Mouse (Mus musculus): ENCODE measurements around the gene Pced1b. TPM values are rescaled to one million over a fixed set of nuclear protein-coding genes. Genes with fewer than 3 reads are reported as not detected.
A peak's percentile ranks its signal among the peaks of the same experiment; 100 is the strongest.

Gene Pced1b
- total and polyA plus RNA-seq, 3 experiments = 6.6 to 36.5 TPM; not detected in 1

DNA sequence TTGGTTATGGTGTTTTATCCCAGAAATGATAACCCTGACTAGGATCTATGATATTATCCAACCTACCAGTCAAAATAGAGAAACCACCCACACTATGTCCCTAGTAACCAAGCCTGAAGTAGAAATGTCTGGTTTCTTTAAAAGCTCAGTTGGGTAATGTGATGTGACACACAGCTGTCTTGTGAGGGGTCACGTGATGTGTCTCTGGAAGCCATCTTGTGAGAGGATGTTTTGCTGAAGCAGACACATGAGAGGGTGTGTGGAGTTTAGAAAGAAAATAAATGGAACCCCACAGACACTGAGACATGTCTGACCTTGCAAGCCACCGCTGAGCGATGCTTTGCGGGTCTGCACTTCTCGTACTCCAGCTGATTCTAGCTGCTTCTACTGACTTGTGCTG lies 30.1 kb upstream of the Pced1b start:
- no peak overlapping the region for H3K27ac ChIP-seq (ENCODE audit: control insufficient read depth, low read depth, low read length)
- H3K4me1 ChIP-seq (ENCODE audit: control insufficient read depth in 1 of 2, insufficient read depth in 2 of 2, low read length in 2 of 2) = no peaks in the 10 kb centered on the region
- DNase-seq (ENCODE audit: low read depth, low spot score) = no peak
- peaks cover 0 to 5% of the 10 kb centered on the region in 2 experiments; a peak in 3 of 4 replicates for H3K27me3 ChIP-seq (ENCODE audit: control insufficient read depth in 1 of 2, insufficient read depth in 2 of 2, low read length in 2 of 2)
- no peaks in the 10 kb centered on the region for H3K79me2 ChIP-seq (ENCODE audit: control insufficient read depth, insufficient read depth, low read length, poor library complexity)
- no peaks in the 10 kb centered on the region for H3K36me3 ChIP-seq (ENCODE audit: control insufficient read depth in 1 of 2, insufficient read depth in 2 of 2, low read length in 2 of 2)
- no peak overlapping the region for H3K4me3 ChIP-seq (ENCODE audit: control insufficient read depth in 1 of 2, insufficient read depth in 1 of 2, low read depth in 2 of 2, low read length in 2 of 2)
- peak; percentile 52; the same call in 1 of the 2 replicates for TF ChIP-seq USF1 (IDR thresholded peaks at IDR 0.05; ENCODE audit: low read depth, low read length)
- no peak for TF ChIP-seq E2F4 (IDR thresholded peaks at IDR 0.05; ENCODE audit: borderline replicate concordance, low read depth, low read length)
- TF ChIP-seq RCOR1 (IDR thresholded peaks at IDR 0.05; ENCODE audit: low read depth, low read length) = no peak
- H3K9me3 ChIP-seq (replicated peaks; ENCODE audit: insufficient read depth, low read length) = no peaks in the 10 kb centered on the region
- H3K9ac ChIP-seq (ENCODE audit: control insufficient read depth, low read depth, low read length, poor library complexity, severe bottlenecking) = no peak overlapping the region

DNA sequence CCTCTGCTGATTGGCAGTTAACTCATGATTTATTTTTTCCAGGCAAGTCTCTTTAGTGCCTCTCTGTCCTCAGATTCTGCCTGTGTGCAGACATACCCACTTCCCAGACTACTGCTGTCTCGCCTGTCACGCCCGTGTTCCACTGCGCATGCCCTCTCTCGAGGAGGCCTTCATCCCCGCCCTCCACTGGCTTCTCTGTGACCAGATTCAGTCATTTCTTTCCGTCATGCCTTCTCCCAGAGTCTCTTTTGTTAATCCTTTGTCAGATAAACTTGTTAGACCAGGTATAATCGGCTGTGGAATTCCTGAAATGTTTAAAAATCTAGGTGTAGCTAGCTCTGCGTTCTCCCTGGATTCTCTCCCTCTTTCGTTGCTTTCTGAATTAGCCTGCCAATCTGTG lies 23.5 kb upstream of the Pced1b start:
- H3K4me1 ChIP-seq (ENCODE audit: control insufficient read depth in 1 of 2, insufficient read depth in 2 of 2, low read length in 2 of 2) = no peaks in the 10 kb centered on the region
- no peak overlapping the region for H3K9ac ChIP-seq (ENCODE audit: control insufficient read depth, low read depth, low read length, poor library complexity, severe bottlenecking)
- H3K27me3 ChIP-seq (ENCODE audit: control insufficient read depth in 1 of 2, insufficient read depth in 2 of 2, low read length in 2 of 2) = no peaks in the 10 kb centered on the region; a peak in 2 of 4 replicates
- no peaks in the 10 kb centered on the region for H3K79me2 ChIP-seq (ENCODE audit: control insufficient read depth, insufficient read depth, low read length, poor library complexity)
- DNase-seq (ENCODE audit: low read depth, low spot score) = no peak
- TF ChIP-seq TAL1 (IDR thresholded peaks at IDR 0.05; ENCODE audit: low read length) (no peak), HCFC1 (IDR thresholded peaks at IDR 0.05; ENCODE audit: low read depth, low read length) (no peak), CHD2 (IDR thresholded peaks at IDR 0.05; ENCODE audit: low read length) (no peak), ELF1 (IDR thresholded peaks at IDR 0.05; ENCODE audit: low read depth, low read length) (no peak), POLR2A (IDR thresholded peaks at IDR 0.05; ENCODE audit: control insufficient read depth in 1 of 2, insufficient read depth in 1 of 2, low read depth in 1 of 2, low read length in 2 of 2, poor library complexity in 1 of 2) (no peak), SMC3 (IDR thresholded peaks at IDR 0.05; ENCODE audit: low read depth, low read length) (no peak), USF2 (IDR thresholded peaks at IDR 0.05; ENCODE audit: borderline replicate concordance in 1 of 2, insufficient read depth in 1 of 2, low read depth in 1 of 2, low read length in 2 of 2) (no peak), MAZ (IDR thresholded peaks at IDR 0.05; ENCODE audit: low read depth, low read length) (no peak), UBTF (IDR thresholded peaks at IDR 0.05; ENCODE audit: borderline replicate concordance, insufficient read depth, low read depth, low read length) (no peak), GABPA (IDR thresholded peaks at IDR 0.05; ENCODE audit: low read depth, low read length) (no peak), TCF12 (IDR thresholded peaks at IDR 0.05; ENCODE audit: low read depth, low read length) (no peak), ZNF384 (IDR thresholded peaks at IDR 0.05; ENCODE audit: low read depth, low read length) (no peak), ZMIZ1 (IDR thresholded peaks at IDR 0.05; ENCODE audit: low read depth, low read length) (no peak), E2F4 (IDR thresholded peaks at IDR 0.05; ENCODE audit: borderline replicate concordance, low read depth, low read length) (no peak), JUND (IDR thresholded peaks at IDR 0.05; ENCODE audit: low read depth, low read length) (no peak), KAT2A (conservative IDR thresholded peaks at IDR 0.05; ENCODE audit: low read depth, low read length) (no peak), NELFE (IDR thresholded peaks at IDR 0.05; ENCODE audit: low read depth, low read length) (no peak), MEF2A (IDR thresholded peaks at IDR 0.05; ENCODE audit: extremely low read depth, insufficient replicate concordance, low read depth, low read length, poor library complexity, severe bottlenecking) (no peak), NRF1 (IDR thresholded peaks at IDR 0.05; ENCODE audit: insufficient read depth, low read depth, low read length, poor library complexity, severe bottlenecking) (no peak)
- no peak overlapping the region for H3K4me3 ChIP-seq (ENCODE audit: control insufficient read depth in 1 of 2, insufficient read depth in 1 of 2, low read depth in 2 of 2, low read length in 2 of 2)
- no peaks in the 10 kb centered on the region for H3K36me3 ChIP-seq (ENCODE audit: control insufficient read depth in 1 of 2, insufficient read depth in 2 of 2, low read length in 2 of 2)
- no peaks in the 10 kb centered on the region for H3K9me3 ChIP-seq (replicated peaks; ENCODE audit: insufficient read depth, low read length)
- no peak overlapping the region for H3K27ac ChIP-seq (ENCODE audit: control insufficient read depth, low read depth, low read length)
